Mouse (Mus musculus): ENCODE results near the gene Itfg2.
"Not testable (repeated sequence)": the region's sequence is repeated elsewhere in the genome, so short reads cannot be mapped to it uniquely, and the experiment has no call there.

Itfg2 gene

GRCm38 (mm10) chr6:128432356-128432915 is 7.7 kb upstream of the Itfg2 start:
- no peak for DNase-seq

DNA sequence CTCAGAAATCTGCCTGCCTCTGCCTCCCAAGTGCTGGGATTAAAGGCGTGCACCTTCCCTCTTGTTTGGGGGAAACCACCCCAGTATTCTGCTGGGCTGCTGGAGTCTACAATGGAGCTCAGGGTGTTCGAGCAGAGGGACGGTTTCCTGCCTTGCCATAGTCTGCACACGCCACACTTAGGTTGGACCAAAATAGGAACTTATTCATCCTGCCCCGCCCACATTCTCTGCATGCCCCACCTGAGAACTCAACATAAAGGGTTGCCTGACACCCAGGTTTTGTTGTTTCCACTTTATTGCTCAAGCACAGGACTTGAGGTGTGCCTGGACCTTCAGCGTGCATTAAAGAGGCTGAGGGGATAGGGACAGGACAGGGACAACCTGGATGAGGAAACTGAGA is 5.1 kb upstream of the Itfg2 start:
- DNase-seq: no peak

DNA sequence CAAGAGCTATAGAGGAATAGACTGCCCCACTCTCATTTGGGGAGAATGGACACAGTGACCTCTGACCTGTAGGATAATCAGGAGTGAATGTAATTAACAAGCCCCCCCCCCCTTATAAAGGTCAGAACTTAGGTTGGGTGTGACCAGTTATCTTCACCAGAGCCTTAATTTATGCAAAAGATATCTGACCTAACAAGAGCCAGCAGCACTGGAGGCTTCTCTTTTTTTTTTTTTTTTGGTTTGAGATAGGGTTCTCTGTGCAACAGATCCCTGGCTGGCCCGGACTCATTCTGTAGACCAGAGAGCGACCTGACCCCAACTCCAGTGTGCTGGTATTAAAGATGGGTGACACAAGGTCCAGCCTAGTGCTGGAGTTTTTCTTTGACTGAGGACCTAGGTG is 4.6 kb upstream of the Itfg2 start:
- no peak for DNase-seq

GRCm38 (mm10) chr6:128427571-128427970 is 2.8 kb upstream of the Itfg2 start:
- DNase-seq: no peak

GRCm38 (mm10) chr6:128425046-128425445 is 315 bp upstream of the Itfg2 start:
- no peak for DNase-seq

- DNase-seq: no peak
These were observed 1.0 kb downstream of the Itfg2 start for GRCm38 (mm10) chr6:128423496-128424268.

- no peak for DNase-seq
These were observed 3.3 kb downstream of the Itfg2 start for GRCm38 (mm10) chr6:128421480-128421879.

GRCm38 (mm10) chr6:128421036-128421435 is 3.7 kb downstream of the Itfg2 start:
- DNase-seq: no peak

- no peak for DNase-seq
These were observed 6.7 kb downstream of the Itfg2 start for GRCm38 (mm10) chr6:128418076-128418475.

GRCm38 (mm10) chr6:128416169-128416568 is 8.6 kb downstream of the Itfg2 start:
- no peak for DNase-seq

GRCm38 (mm10) chr6:128411115-128411514 is 13.6 kb downstream of the Itfg2 start:
- DNase-seq: peak; percentile 87

DNA sequence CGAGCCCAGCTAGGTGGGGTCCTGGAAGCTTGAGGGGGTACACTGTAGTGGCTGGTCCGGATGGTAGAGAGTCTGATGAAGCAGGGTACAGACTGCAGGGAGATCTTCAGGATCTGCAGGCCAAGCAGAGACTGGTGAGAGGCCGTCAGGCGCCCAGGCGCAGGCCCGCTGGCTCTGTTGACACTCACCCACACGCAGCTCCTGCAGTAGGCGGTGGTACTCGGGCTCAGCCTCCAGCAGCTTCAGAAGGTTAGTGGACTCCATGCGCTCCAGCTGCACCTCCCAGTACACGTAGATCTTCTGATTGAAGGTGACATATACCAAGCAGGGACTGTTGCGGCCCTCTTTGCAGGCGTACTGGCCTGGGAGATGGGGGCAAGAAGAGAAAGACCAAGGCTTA is 14.4 kb downstream of the Itfg2 start:
- DNase-seq: no peak

GRCm38 (mm10) chr6:128408544-128409125 is 16.1 kb downstream of the Itfg2 start:
- DNase-seq: no peak

DNA sequence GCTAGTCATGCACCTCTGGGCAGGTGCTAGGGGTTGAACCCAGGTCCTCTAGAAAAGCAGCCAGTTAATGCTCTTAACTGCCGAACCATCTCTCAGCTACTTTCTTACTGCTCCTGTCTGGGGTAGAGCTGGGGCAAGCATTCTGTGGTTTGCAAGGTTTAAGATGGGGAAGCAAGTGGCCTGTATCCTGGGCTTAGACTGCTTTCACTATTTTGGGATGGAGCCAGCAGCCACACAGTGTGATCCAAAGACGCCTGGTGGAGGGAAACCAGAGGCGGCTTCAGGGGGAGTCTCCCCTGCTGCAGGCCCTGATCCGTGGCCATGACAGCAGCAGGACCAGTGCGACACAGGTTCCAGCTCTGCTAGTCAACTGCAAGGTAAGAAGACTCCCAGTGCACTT is 20.0 kb downstream of the Itfg2 start:
- DNase-seq: no peak

DNA sequence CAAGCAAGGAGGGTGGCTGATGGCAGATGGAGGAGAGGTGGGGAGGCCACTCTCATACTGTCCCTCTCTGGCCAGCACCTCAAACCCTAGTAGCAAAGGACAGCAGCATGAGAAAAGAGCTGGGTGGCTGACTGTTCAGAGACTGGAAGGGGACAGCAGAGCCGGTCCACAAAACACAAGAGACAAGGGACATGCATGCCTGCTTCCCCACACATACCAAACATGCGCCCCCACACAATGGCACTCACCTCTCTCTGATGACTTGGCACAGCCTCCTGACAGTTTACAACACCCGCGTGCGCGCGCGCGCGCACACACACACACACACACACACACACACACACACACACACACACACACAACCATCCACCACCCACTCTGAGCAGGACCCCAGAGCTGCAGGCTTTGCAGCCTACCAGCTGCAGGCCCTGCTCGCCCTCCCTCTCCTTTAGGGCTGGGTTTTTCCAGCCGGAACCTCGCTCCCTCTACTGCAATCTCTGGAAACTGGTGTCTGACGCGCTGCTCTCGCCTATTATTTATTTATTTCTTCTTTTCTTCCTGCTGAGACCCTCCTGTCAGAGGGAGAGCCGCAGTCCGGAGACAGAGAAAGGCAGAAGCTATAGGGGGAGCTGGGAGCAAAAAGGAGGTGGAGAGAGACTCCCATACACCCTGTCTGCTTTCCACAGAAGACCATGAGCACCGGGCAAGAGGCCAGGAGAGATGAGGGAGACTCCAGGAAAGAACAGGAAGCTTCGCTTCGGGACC is 25.1 kb downstream of the Itfg2 start:
- peak; percentile 61 for DNase-seq

- no peak for DNase-seq
These were observed 25.7 kb downstream of the Itfg2 start, which contains the start of gene Nrip2 for GRCm38 (mm10) chr6:128398996-128399395. Gene Nrip2 (plus strand): TSS chr6:128399296.

- DNase-seq: no peak
These were observed 27.0 kb downstream of the Itfg2 start for GRCm38 (mm10) chr6:128397574-128398261.

DNA sequence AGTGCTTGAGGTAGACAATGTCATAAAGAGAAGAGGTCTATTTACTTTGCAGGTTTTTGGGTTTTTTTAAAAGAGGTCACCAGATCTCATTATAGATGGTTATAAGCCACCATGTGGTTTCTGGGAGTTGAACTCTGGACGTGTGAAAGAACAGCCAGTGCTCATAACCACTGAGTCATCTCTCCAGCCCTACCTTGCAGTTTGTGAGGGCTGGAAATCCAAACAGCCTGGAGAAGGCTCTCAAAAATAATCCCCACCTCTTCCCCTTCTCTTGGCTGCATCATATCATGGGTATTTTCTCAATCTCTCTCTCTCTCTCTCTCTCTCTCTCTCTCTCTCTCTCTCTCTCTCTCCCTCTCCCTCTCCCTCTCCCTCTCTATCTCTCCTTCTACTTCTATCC is 34.0 kb downstream of the Itfg2 start:
- DNase-seq: no peak

DNA sequence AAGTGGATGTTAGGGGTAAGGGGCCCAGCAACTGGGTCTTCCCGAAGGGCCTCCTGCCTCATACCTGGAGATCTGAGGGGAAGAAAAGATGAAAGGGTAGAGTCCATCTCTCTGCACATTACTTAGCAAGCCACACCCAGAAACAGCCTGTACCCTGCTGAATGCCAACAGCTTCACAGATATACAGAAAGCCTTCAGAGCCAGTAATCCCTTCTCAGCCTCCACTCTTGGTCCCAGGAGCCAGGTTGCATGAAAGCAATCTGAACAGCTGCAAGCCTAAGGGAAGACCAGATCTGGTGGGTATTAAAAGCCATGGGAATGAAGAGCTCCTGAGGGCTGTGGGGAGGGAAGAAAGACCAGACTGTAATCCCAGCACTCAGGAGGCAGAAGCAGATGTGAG is 35.5 kb downstream of the Itfg2 start:
- DNase-seq: no peak

DNA sequence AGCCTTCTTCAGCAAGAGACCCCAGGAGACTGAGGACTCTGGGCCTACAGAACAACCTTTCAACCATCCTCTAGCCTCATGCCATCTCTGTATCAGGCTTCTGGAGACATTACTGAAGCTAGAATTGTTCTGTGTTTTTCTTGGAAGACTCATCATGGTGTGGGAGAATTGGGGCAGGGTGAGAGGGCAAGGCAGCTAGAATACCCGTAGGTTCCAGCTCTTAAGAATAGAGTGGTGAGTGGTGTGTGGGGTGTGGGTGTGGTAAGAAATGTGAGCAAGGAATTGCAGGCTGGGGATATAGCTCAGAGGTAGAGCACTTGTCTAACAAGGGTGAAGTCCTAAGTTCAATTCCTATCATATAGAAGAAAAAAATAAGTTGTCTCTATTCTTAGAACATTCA is 39.7 kb downstream of the Itfg2 start:
- DNase-seq: no peak

- no peak for DNase-seq
These were observed 41.0 kb downstream of the Itfg2 start for GRCm38 (mm10) chr6:128383752-128384151.

DNA sequence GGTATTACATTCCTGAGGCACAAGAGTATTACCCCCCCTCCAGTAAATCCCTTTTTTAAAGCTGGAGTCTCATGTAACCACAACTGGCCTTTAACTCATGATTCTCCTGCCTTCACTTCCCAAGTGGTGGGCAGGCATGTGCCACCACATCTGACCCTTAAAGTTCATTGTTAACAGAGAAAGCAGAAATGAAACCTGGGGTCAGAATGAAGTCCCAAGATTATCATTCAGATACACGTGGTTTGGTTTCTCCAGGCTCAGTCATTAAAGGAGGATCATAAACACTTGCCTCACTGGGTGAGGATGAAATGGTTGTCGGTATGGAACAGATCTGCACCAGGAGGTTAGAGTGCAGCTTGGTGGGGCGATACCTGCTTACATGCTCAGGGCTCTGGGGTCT is 43.5 kb downstream of the Itfg2 start:
- DNase-seq: no peak

DNA sequence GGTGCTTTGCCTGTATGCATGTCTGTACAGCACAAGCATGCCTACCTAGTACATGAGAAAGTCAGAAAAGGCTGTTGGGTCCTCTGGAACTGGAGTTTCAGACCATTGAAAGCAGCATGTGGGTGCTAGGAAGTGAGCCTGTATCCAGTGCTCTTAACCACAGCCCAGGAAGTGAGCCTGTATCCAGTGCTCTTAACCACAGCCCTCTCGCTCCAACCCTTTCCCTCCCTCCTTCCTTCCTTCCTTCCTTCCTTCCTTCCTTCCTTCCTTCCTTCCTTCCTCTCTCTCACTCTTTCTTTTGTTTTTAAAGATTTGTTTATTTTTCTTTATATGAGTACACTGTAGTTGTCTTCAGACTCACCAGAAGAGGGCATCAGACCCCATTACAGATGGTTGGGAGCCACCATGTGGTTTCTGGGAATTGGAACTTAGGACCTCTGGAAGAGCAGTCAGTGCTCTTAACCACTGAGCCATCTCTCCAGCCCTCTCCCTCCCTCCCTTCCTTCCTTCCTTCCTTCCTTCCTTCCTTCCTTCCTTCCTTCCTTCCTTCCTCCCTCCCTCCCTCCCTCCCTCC is 44.0 kb downstream of the Itfg2 start:
- DNase-seq: not testable (repeated sequence)
